ENCODE assay signal across 9 mouse cellular contexts in genomic region chr11:103997385-103997784, GRCm38 (mm10). TPM values are rescaled to one million over a fixed set of nuclear protein-coding genes. Genes with fewer than 3 reads are reported as not detected.
DNase-seq lines count a peak whose midpoint lies in the region; ATAC-seq and TF ChIP-seq lines count a peak whose summit lies in the region.
"Had no signal": no experiment of that assay in that cellular context is flagged by ENCODE, and none has a peak within 500 bp of the region (broad histone marks: within the 10 kb centered on the region; RNA-seq: fewer than 3 reads in every experiment).

No protein-coding gene starts in this region.

- no peaks in the 10 kb centered on the region for H3K9me3 ChIP-seq in ES-E14 (ENCODE audit: control insufficient read depth, insufficient read depth, low read depth, low read length)

- peak; percentile 58 for DNase-seq in CD4-positive, CD25-positive, alpha-beta regulatory T cell, adult 2 months (ENCODE audit: low read depth, low spot score)
- peak; percentile 60 for DNase-seq in ES-E14 (ENCODE audit: low read depth, low spot score)
- peak; percentile 72 for DNase-seq in cerebellum, adult 11-12 months
- peak; percentile 67 to 76 for DNase-seq in frontal cortex, postnatal 14 days (ENCODE audit: low spot score in 2 of 2)
- peak; percentile 63 for DNase-seq in layer of hippocampus, adult 9-10 months (ENCODE audit: low spot score)
- peak; percentile 65 for DNase-seq in lung, postnatal 36 days

- 11% methylated on average over 5 of the region's 5 CpGs for WGBS in small intestine, adult 2 months

- peaks cover 0 to 2% of the 10 kb centered on the region in 2 experiments; a peak in 1 of 4 replicates for H3K4me1 ChIP-seq in ES-E14 (ENCODE audit: control insufficient read depth in 2 of 2, insufficient read depth in 2 of 2, low read length in 2 of 2, poor library complexity in 1 of 2)
- H3K4me1 ChIP-seq in small intestine, adult 2 months (ENCODE audit: control insufficient read depth, insufficient read depth, insufficient read length, low read length), result no peaks in the 10 kb centered on the region

- no peak overlapping the region for H3K27ac ChIP-seq in ES-E14 (ENCODE audit: insufficient read depth, low read depth, low read length, poor library complexity, severe bottlenecking)
- H3K27ac ChIP-seq in small intestine, adult 2 months (ENCODE audit: insufficient read depth, low read depth, low read length), result no peak overlapping the region
- H3K27ac ChIP-seq: macrophage had no signal

- H3K27me3 ChIP-seq in small intestine, adult 2 months (ENCODE audit: control insufficient read depth, insufficient read depth, low read length), result no peaks in the 10 kb centered on the region

- in situ Hi-C loops in ES-E14 (cut with MboI; ENCODE audit: low sequenced_read_pairs in 2 of 2, unreplicated experiment in 2 of 2), result loop anchor here in 1 of 2 experiments (10.0 kb wide), 2 partner anchors 167 to 197 kb away; no protein-coding TSS in a partner anchor

- peak; percentile 66; the same call in 1 of the 2 replicates for TF ChIP-seq CTCF in small intestine, adult 2 months (IDR thresholded peaks at IDR 0.05; ENCODE audit: extremely low read depth, insufficient read length, insufficient replicate concordance, low read depth, low read length)

- no peaks in the 10 kb centered on the region for H3K36me3 ChIP-seq in ES-E14 (ENCODE audit: control insufficient read depth, insufficient read depth, low read length, poor library complexity, severe bottlenecking)
- no peaks in the 10 kb centered on the region for H3K36me3 ChIP-seq in small intestine, adult 2 months (ENCODE audit: control insufficient read depth, insufficient read depth, low read length)

- no peak overlapping the region for H3K4me3 ChIP-seq in ES-E14 (ENCODE audit: insufficient read depth in 1 of 2, low read depth in 1 of 2, low read length in 2 of 2, poor library complexity in 1 of 2, severe bottlenecking in 1 of 2)
- H3K4me3 ChIP-seq in small intestine, adult 2 months (ENCODE audit: low read depth, low read length), result no peak overlapping the region

- no peak for TF ChIP-seq POLR2A in small intestine, adult 2 months (IDR thresholded peaks at IDR 0.05; ENCODE audit: low read depth, low read length)

- no peak overlapping the region for H3K9ac ChIP-seq in ES-E14 (ENCODE audit: insufficient read depth, low read depth, low read length, poor library complexity, severe bottlenecking)

- no peak for ATAC-seq in CD4-positive, CD25-positive, alpha-beta regulatory T cell, adult 4 months

TF ChIP-seq in ES-E14, 5 proteins besides CTCF, POLR2A, EP300 and RAD21:
- no peak for TF ChIP-seq ZNF384 (IDR thresholded peaks at IDR 0.05; ENCODE audit: low read depth, low read length)
- peak; percentile 72 for TF ChIP-seq ZC3H11A (IDR thresholded peaks at IDR 0.05; ENCODE audit: borderline replicate concordance, low read depth, low read length)
- TF ChIP-seq MAFK (IDR thresholded peaks at IDR 0.05; ENCODE audit: insufficient read depth, low read depth, low read length), result no peak
- TF ChIP-seq CHD2 (IDR thresholded peaks at IDR 0.05; ENCODE audit: low read depth, low read length), result no peak
- TF ChIP-seq HCFC1 (IDR thresholded peaks at IDR 0.05; ENCODE audit: borderline replicate concordance, insufficient read depth, low read length), result no peak

RNA-seq across cellular contexts. Expression of gene Arf2, which starts 30.8 kb away (rescaled TPM):
- 10 to 100 TPM; 10.8 to 18.2 TPM for polyA plus RNA-seq in CD4-positive, CD25-positive, alpha-beta regulatory T cell, adult 4 months (2017; shearing (Covaris generic))
- 14.3 and 25.2 TPM in 2 replicates for total RNA-seq in ES-E14 (2012; rRNA removed)
- 2.6 and 3.1 TPM in 2 replicates for polyA plus RNA-seq in small intestine, adult 2 months (2012; rRNA removed)

RNA-seq across cellular contexts. Expression of gene Nsf, which starts 43.5 kb away (rescaled TPM):
- polyA plus RNA-seq in CD4-positive, CD25-positive, alpha-beta regulatory T cell, adult 4 months (2017; shearing (Covaris generic)), result 10 to 100 TPM; 69.0 to 94.8 TPM
- 47.5 and 55.0 TPM in 2 replicates for total RNA-seq in ES-E14 (2012; rRNA removed)
- 15.0 and 25.8 TPM in 2 replicates for polyA plus RNA-seq in small intestine, adult 2 months (2012; rRNA removed)
